Mouse (Mus musculus): ENCODE data around the gene Sdk2.

The Sdk2 gene

GRCm38 (mm10) chr11:113819001-113819400, 247.8 kb downstream of the Sdk2 start:
- DNase-seq = no peak

- no peak for DNase-seq
Measured at GRCm38 (mm10) chr11:113816971-113817548, 249.8 kb downstream of the Sdk2 start.

GRCm38 (mm10) chr11:113816439-113816838, 250.4 kb downstream of the Sdk2 start:
- DNase-seq = no peak

DNA sequence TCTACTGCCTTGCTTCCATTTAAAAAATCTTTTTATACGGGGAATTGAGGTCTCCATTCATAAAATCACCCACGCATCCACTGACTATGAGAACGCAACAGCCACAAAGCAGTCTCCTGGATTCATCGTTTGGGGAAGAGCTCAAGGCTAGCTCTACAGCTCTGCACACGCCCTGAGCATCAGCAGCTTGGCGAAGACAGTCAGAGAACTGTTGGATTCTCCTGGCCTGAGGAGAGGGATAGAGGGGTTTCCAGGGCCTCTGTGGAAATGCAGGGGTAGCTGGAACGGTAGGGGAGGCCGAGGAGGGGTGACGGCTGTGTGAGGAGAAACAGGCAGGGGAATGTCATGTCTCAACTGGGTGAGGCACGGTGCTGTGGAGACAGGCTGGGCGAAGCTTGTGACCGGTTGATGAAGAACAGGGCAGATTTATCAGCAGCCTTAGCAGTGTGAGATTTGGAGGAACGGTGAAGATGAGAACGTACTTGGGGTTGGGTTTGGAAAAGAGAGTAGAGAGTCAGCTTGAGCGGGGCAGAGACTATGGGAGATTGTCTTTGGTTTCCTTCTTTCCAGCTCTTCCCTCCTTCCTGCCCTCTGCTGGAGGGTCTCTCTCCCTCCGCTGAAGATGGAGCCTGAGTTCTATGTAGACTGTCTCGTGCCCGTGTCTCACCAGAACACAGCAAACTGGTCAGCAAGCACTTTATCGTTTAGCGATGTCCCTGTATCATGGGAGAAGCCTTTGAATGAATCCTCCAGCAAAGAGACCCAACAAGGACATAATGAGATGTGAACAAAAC, 255.1 kb downstream of the Sdk2 start:
- DNase-seq = no peak

DNA sequence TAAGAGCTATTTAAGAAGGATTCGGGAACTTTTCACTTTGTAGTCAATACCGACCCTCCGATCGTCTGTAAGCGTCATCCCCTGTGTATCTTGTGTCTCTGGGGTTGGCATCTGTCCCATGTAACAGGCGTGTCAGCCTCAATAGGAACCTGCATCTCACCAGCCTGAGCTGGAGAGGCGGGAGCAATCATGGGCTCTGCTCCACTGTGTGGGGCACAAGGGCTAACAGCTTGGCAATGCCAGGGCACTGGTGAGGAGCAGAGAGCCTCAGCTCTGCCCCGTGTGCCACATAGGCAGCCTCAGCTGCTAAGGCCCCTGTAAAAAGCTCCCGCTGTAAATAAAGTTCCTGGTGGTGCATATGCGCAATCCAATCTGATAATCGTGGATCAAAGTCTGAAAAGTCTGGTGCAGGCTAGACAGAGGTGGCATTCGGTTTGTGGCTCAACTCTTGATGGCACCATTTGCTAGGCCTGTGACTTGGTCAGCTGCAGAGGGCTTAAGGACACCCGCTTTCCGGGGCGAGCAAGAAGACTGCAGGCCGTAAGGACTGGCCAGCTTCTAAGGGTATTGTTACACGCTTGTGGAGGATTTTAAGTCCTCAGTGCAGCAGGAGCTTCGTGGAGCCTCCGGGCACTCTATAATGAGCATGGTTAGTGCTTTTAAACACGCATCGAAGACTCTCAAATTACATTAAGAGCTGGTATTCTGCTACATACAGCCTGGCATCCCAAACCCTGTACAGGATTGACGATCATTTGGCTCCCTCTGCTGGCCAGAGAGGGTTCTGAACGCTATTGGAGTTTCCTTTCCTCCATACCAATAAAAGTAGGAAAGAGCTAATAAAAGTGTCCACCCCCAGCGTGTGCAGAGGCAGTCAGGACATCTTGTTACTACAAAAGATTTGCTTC, 256.0 kb downstream of the Sdk2 start:
- peak; percentile 75 to 90 for DNase-seq

DNA sequence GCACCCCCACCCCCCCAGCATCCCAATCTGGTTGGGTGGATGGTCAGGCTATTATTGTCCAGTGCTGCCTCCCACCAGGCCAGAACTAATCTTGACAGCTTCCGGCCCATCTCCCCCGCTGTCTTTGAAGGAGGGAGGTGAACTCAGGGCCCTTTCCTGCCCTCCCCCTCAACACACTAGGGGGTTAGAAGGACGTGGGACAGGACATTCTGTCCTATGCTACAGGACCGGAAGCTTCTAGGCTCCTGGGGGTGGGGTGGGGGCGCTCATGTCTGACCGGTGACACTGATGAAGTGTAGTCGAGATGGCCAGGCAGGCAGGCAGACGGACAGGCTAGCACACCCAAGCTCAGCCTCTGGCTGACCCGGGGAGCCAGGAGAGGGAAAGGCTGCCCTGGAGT, 259.8 kb downstream of the Sdk2 start:
- DNase-seq = peak; percentile 81 to 91

DNA sequence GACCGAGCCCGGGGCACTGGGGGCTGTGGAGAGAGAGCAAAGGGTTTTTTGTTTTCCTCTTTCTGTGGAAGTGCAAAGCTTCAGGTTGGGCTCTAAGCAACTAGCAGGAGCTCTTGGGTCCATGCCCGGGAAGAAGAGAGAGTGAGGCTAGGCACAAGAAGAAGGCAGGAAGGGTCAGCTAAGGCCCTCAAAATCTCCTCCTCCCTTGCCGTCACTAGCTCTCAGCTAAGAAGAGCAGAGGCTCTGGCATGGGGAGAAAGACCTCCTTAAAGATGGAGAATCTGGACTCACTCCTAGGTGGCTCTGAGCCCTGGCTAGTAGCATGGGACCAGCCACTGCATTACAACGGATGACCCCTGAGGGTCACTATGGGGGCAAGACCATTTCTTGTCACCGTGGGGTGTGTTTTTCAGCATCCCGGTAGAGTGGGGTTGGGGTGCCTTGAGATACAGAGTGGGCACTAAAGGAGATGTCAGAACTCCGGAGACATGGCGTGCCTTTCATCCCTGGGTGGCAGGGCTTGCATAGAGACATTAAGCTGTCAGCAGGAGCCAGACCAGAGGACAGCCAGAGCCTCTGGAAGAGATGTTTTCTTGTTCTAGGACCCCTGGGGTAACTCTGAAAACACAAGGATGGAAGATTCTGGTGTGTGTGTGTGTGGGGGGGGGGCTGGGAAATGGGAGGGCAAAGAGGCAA, 260.3 kb downstream of the Sdk2 start:
- DNase-seq = peak; percentile 36 to 37

GRCm38 (mm10) chr11:113805974-113806373, 260.9 kb downstream of the Sdk2 start:
- DNase-seq = no peak

GRCm38 (mm10) chr11:113803321-113803941, 263.4 kb downstream of the Sdk2 start:
- peak; percentile 54 to 63 for DNase-seq

DNA sequence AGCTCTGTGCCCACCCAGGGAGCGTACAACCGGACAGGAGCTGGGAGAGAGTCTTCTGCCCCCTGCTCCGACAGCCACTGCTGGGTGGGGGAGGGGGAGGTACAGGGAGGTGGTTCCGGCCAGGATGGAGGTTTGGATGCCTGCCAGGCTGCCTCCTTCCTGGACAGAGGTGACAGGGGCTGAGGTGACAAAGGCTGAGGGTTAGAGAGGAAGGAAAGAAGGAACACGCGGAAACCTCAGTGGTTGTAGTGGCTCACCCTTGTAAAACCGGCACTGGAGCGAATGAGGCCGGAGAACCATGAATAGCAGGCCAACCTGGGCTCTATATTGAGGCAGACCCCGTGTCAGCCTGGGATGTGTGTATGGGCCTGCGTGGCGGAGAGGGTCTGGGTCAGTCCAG, 264.4 kb downstream of the Sdk2 start:
- DNase-seq = peak; percentile 86 to 89

DNA sequence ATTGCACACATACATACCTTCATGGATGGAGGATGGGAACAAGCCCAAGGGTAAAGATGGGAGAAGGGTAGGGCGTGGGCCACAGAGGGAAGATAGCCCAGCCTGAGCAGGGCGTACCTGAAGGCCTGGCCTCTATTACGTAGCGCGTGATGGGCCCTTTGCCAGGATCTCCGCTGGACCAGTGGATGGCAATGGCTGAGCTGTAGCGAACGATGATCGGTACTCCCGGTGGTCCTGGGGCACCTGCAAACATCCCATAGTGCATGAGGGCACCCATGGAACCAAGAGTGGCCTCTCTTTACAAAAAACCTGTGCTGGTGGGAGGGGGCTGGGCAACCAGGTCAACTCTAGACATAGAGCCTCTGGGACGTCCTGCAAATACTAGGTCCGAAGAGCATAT, 266.8 kb downstream of the Sdk2 start:
- no peak for DNase-seq

DNA sequence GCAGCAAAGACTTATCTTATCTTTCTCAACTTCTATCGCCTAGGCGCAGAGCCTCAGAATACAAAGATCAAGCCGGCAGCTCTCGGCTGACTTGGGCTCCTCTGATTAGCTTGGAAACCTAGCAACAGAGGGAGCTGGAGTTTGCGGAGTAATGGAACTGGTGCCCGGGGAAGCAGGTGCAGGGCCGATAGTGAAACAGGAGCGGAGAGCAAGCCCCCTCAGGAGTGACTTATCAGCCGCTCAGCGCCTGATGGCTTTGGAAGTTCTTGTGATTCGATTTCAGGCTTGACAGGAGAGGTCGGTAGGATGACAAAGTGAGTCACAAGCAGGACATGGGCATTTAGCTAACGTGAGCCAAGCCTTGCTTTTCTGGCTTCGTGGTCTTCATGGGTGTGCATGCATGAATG, 267.8 kb downstream of the Sdk2 start:
- DNase-seq = no peak

DNA sequence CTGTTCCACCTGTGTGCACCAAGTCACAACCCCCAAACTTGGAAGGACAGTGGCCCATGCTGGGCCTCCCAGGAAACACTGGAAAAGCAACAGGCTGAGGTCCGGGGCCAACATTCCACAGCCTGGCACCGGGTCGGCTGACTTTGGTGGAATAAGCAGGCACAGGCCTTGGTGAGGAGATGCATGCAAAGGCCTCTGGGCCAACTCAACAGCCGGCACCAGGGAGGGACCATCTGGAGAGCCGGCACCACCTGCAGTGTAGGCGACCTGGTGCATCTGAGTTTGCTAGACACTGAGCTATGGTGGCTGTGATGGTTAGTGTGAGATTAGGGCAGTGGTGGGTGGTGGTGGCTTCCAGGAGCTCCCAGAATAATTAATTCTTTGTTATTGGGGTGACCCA, 268.8 kb downstream of the Sdk2 start:
- DNase-seq = no peak

DNA sequence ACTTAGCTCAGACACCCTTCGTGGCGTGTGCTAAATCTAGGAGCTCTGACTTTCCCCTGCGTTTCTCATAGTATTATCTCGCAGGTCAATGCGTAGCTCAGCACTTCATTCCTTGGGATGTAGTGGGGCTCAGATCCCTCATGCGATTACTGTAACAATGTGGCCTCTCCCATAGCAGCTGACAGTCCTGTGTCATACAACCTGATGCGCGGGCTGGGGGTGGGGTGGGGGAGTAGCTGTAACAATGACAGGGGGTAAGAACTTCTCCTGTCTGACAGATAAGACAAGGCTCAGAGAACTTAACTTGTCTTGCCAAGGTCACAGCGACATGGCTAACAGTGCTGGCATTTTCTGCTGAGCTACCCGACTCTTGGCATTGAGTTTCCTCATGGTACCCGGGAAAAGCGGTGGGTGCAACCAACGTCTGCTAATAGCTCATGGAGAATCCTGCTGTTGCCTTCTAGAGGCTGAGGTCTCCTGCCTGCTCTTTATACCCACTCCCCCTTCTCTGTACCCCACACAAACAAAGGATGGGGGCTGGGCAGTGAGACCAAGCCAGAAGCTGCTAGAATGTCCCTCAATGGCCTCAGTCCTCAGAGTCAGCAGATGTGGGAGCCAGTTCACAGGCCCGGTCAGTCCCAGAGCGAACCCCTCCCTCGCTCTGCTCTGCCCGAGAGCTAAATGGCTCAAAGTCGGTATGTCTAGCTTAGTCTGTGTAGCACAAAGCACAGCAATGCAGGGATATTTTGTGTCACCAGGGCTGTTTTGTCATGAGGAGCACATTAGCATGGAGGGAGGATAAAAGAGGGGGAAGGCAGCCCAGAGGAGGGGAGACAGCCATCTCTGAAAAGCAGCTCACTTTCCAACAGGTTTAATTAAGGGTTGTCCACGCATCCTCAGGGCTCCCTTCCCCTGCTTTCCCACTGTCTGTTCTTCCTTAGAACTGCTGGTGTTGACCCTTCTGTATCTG, 269.5 kb downstream of the Sdk2 start:
- no peak for DNase-seq

- DNase-seq = no peak
Measured at GRCm38 (mm10) chr11:113795846-113796245, 271.0 kb downstream of the Sdk2 start.

GRCm38 (mm10) chr11:113791357-113792215, 275.3 kb downstream of the Sdk2 start:
- no peak for DNase-seq

DNA sequence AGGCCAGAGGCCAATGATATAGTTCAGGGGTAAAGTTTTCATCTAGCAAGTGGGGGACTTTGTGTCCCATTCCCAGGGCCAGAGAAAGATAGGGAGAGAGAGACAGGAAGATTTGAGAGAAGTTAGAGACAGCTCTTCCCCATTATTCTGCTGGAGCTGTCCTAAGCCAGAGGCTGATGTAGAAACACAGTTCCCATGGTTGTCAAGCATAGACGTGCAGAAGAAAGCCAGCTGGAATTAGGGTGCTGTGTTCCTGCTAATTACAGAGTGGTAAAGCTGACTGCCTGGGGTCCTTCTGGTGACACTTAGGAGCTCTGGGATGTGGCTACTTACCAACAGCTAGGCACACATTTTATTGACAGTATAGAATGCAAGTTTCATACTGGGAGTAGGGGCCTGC, 277.7 kb downstream of the Sdk2 start:
- no peak for DNase-seq

DNA sequence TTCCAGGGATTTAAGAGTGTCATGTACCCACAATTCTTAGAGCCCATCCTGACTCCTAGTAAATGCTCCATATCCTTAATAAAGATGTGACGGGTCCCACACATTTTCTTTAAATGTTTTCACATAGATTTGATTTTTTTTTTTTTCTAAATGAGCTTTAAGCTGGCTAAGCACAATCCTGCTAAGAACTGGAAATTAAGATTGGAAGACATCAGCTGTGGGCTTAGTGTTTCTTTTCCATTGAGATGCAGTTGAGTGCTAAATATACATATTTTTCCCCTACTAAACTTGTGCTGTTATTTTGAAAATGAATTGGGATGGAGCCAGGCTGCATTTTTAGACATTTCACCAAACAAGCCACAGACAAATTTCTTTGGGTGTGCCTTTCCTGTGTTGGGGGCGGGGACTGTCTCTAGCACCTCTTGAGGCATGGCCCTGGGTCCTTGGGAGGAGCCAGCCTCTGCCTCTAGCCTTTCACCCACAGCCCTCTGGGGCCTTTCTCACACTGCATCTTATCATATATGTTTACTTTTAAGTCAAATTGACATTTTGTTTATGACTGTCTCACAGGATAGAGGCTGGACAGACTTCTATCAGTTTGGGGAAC, 278.6 kb downstream of the Sdk2 start:
- peak; percentile 74 to 84 for DNase-seq

DNA sequence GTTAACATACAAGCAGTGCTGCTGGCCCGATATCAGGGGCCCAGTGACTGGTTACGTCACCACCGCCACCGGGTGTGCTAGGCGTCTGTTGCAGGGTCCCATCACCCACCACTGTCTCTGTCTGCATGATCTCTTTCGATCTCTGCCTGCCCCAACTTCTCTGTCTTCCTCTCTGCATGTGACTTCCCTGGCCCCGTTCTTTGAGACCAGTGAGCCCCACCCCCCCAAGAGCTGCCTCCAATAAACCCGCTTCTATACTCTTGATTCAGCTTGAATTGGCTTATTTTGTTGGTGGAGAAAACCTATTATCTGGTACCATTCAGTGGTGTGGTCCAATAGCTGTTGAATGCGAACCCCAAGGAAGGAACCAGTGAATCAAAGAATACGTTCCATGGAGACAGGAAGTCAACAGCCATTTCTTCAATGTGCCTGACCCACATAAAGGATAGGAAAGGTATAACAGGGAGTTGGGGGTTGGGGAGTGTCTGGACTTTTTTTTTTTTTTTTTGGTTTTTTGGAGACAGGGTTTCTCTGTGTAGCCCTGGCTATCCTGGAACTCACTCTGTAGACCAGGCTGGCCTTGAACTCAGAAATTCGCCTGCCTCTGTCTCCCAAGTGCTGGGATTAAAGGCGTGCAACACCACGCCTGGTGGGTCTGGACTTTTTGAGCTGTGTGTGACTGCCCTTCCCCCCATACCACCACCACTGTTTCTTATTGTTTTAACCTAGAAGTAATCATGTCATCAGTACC, 279.2 kb downstream of the Sdk2 start:
- DNase-seq = no peak

All from kidney, postnatal 36 days (tissue).